Mouse (Mus musculus): ENCODE measurements around the gene Clec4a4. TPM values are rescaled to one million over a fixed set of nuclear protein-coding genes. Genes with fewer than 3 reads are reported as not detected.
"Not testable (repeated sequence)": the region's sequence is repeated elsewhere in the genome, so short reads cannot be mapped to it uniquely, and the experiment has no call there.

Gene Clec4a4
- 0.25 TPM in 1 of 2 replicates, not detected in the other for polyA plus RNA-seq (2014; fragmentation: Nextera tagmentation; extraction: Ambion mirVana)

- no peak within 1 kb of the TSS for H3K4me3 ChIP-seq (ENCODE audit: low read depth, low read length)
- H3K9ac ChIP-seq (ENCODE audit: low read depth, low read length), result no peak within 1 kb of the TSS
- H3K9me3 ChIP-seq (ENCODE audit: control insufficient read depth, low read length), result no peaks in the 10 kb centered on the region
- no peaks in the 10 kb centered on the region for H3K4me1 ChIP-seq (replicated peaks; ENCODE audit: control insufficient read depth, insufficient read depth, low read length)
- H3K36me3 ChIP-seq (ENCODE audit: control insufficient read depth, insufficient read depth, low read length), result no peaks in the 10 kb centered on the region
- H3K4me2 ChIP-seq, result no peak within 1 kb of the TSS
- 80% methylated on average over 6 of the region's 6 CpGs for WGBS
- DNase-seq (ENCODE audit: low spot score) (no peak), ATAC-seq (replicated peaks; ENCODE audit: low FRiP score) (no peak)
- H3K27me3 ChIP-seq (replicated peaks; ENCODE audit: control insufficient read depth, insufficient read depth, low read length), result no peaks in the 10 kb centered on the region
- H3K27ac ChIP-seq (ENCODE audit: low read depth, low read length), result no peak within 1 kb of the TSS
These were observed at the start of gene Clec4a4 for GRCm38 (mm10) chr6:122989876-122990437. TSS of gene Clec4a4 (plus strand) at chr6:122990367.

- Histone ChIP-seq H3K4me3 (ENCODE audit: low read depth, low read length) (no peak overlapping the region), H3K4me1 (replicated peaks; ENCODE audit: control insufficient read depth, insufficient read depth, low read length) (no peaks in the 10 kb centered on the region), H3K4me2 (no peak overlapping the region), H3K9me3 (ENCODE audit: control insufficient read depth, low read length) (no peaks in the 10 kb centered on the region; the same call in 1 of the 2 replicates), H3K36me3 (ENCODE audit: control insufficient read depth, insufficient read depth, low read length) (no peaks in the 10 kb centered on the region), H3K27ac (ENCODE audit: low read depth, low read length) (no peak overlapping the region), H3K9ac (ENCODE audit: low read depth, low read length) (no peak overlapping the region), H3K27me3 (replicated peaks; ENCODE audit: control insufficient read depth, insufficient read depth, low read length) (no peaks in the 10 kb centered on the region)
- 70% methylated on average over 2 of the region's 2 CpGs for WGBS
- no peak for DNase-seq (ENCODE audit: low spot score)
- ATAC-seq (replicated peaks; ENCODE audit: low FRiP score), result no peak
These were observed 43.4 kb upstream of the Clec4a4 start for GRCm38 (mm10) chr6:122946760-122947159.

GRCm38 (mm10) chr6:122952401-122952800 is 37.8 kb upstream of the Clec4a4 start, which contains the start of gene Clec4a3:
TSS of gene Clec4a3 (plus strand) at chr6:122952515.
- H3K4me2 ChIP-seq, result no peak within 1 kb of the TSS
- no peaks in the 10 kb centered on the region for H3K4me1 ChIP-seq (replicated peaks; ENCODE audit: control insufficient read depth, insufficient read depth, low read length)
- no peak within 1 kb of the TSS for H3K27ac ChIP-seq (ENCODE audit: low read depth, low read length)
- DNase-seq (ENCODE audit: low spot score) (no peak), ATAC-seq (replicated peaks; ENCODE audit: low FRiP score) (peak; percentile 20; the same call in 1 of the 2 replicates)
- no peaks in the 10 kb centered on the region; the same call in 1 of the 2 replicates for H3K9me3 ChIP-seq (ENCODE audit: control insufficient read depth, low read length)
- H3K27me3 ChIP-seq (replicated peaks; ENCODE audit: control insufficient read depth, insufficient read depth, low read length), result no peaks in the 10 kb centered on the region
- no peak within 1 kb of the TSS for H3K4me3 ChIP-seq (ENCODE audit: low read depth, low read length)
- no peak within 1 kb of the TSS for H3K9ac ChIP-seq (ENCODE audit: low read depth, low read length)
- 73% methylated on average over 8 of the region's 8 CpGs for WGBS
- H3K36me3 ChIP-seq (ENCODE audit: control insufficient read depth, insufficient read depth, low read length), result no peaks in the 10 kb centered on the region

GRCm38 (mm10) chr6:122964562-122964961 is 25.6 kb upstream of the Clec4a4 start:
- ATAC-seq (replicated peaks; ENCODE audit: low FRiP score), result no peak
- Histone ChIP-seq H3K9me3 (ENCODE audit: control insufficient read depth, low read length) (no peaks in the 10 kb centered on the region; the same call in 1 of the 2 replicates), H3K4me1 (replicated peaks; ENCODE audit: control insufficient read depth, insufficient read depth, low read length) (no peaks in the 10 kb centered on the region), H3K4me2 (no peak overlapping the region), H3K36me3 (ENCODE audit: control insufficient read depth, insufficient read depth, low read length) (no peaks in the 10 kb centered on the region), H3K9ac (ENCODE audit: low read depth, low read length) (no peak overlapping the region), H3K27ac (ENCODE audit: low read depth, low read length) (no peak overlapping the region), H3K4me3 (ENCODE audit: low read depth, low read length) (no peak overlapping the region), H3K27me3 (replicated peaks; ENCODE audit: control insufficient read depth, insufficient read depth, low read length) (no peaks in the 10 kb centered on the region)
- WGBS, result 64% methylated on average over 2 of the region's 2 CpGs
- DNase-seq (ENCODE audit: low spot score), result no peak

GRCm38 (mm10) chr6:122969048-122969447 is 21.1 kb upstream of the Clec4a4 start:
- no peak for ATAC-seq (replicated peaks; ENCODE audit: low FRiP score)
- no peaks in the 10 kb centered on the region for H3K27me3 ChIP-seq (replicated peaks; ENCODE audit: control insufficient read depth, insufficient read depth, low read length)
- no peaks in the 10 kb centered on the region for H3K4me1 ChIP-seq (replicated peaks; ENCODE audit: control insufficient read depth, insufficient read depth, low read length)
- no peak overlapping the region for H3K4me3 ChIP-seq (ENCODE audit: low read depth, low read length)
- no peak for DNase-seq (ENCODE audit: low spot score)
- no peaks in the 10 kb centered on the region; the same call in 1 of the 2 replicates for H3K9me3 ChIP-seq (ENCODE audit: control insufficient read depth, low read length)
- no peaks in the 10 kb centered on the region for H3K36me3 ChIP-seq (ENCODE audit: control insufficient read depth, insufficient read depth, low read length)
- WGBS, result 82% methylated on average over 2 of the region's 2 CpGs
- H3K27ac ChIP-seq (ENCODE audit: low read depth, low read length), result no peak overlapping the region
- no peak overlapping the region for H3K9ac ChIP-seq (ENCODE audit: low read depth, low read length)
- no peak overlapping the region for H3K4me2 ChIP-seq

GRCm38 (mm10) chr6:123004696-123005095 is 14.5 kb downstream of the Clec4a4 start:
- not testable (repeated sequence) for H3K9ac ChIP-seq (ENCODE audit: low read depth, low read length); ATAC-seq (replicated peaks; ENCODE audit: low FRiP score); H3K4me2 ChIP-seq; DNase-seq (ENCODE audit: low spot score); H3K27me3 ChIP-seq (replicated peaks; ENCODE audit: control insufficient read depth, insufficient read depth, low read length); H3K27ac ChIP-seq (ENCODE audit: low read depth, low read length); H3K4me1 ChIP-seq (replicated peaks; ENCODE audit: control insufficient read depth, insufficient read depth, low read length); H3K4me3 ChIP-seq (ENCODE audit: low read depth, low read length); H3K9me3 ChIP-seq (ENCODE audit: control insufficient read depth, low read length); H3K36me3 ChIP-seq (ENCODE audit: control insufficient read depth, insufficient read depth, low read length)
- WGBS, result 58% methylated on average over 2 of the region's 2 CpGs

- 57% methylated on average over 1 of the region's 1 CpGs for whole genome bisulfite sequencing
- Histone ChIP-seq H3K9ac (ENCODE audit: low read depth, low read length) (no peak overlapping the region), H3K4me2 (no peak overlapping the region), H3K36me3 (ENCODE audit: control insufficient read depth, insufficient read depth, low read length) (no peaks in the 10 kb centered on the region), H3K27me3 (replicated peaks; ENCODE audit: control insufficient read depth, insufficient read depth, low read length) (no peaks in the 10 kb centered on the region), H3K27ac (ENCODE audit: low read depth, low read length) (no peak overlapping the region), H3K4me1 (replicated peaks; ENCODE audit: control insufficient read depth, insufficient read depth, low read length) (no peaks in the 10 kb centered on the region), H3K9me3 (ENCODE audit: control insufficient read depth, low read length) (0 out of 2 replicates have a peak, but pooled peaks cover 2% of the 10 kb centered on the region), H3K4me3 (ENCODE audit: low read depth, low read length) (no peak overlapping the region)
- ATAC-seq (replicated peaks; ENCODE audit: low FRiP score) (no peak), DNase-seq (ENCODE audit: low spot score) (no peak)
These were observed 15.4 kb downstream of the Clec4a4 start for GRCm38 (mm10) chr6:123005591-123005990.

- no peaks in the 10 kb centered on the region for H3K9me3 ChIP-seq (ENCODE audit: control insufficient read depth, low read length)
- no peak for ATAC-seq (replicated peaks; ENCODE audit: low FRiP score)
- H3K36me3 ChIP-seq (ENCODE audit: control insufficient read depth, insufficient read depth, low read length), result no peaks in the 10 kb centered on the region
- DNase-seq (ENCODE audit: low spot score), result no peak
- no peaks in the 10 kb centered on the region for H3K27me3 ChIP-seq (replicated peaks; ENCODE audit: control insufficient read depth, insufficient read depth, low read length)
- H3K9ac ChIP-seq (ENCODE audit: low read depth, low read length), result no peak within 1 kb of the TSS
- no peak within 1 kb of the TSS for H3K27ac ChIP-seq (ENCODE audit: low read depth, low read length)
- 72% methylated on average over 2 of the region's 2 CpGs for WGBS
- no peak within 1 kb of the TSS for H3K4me3 ChIP-seq (ENCODE audit: low read depth, low read length)
- H3K4me1 ChIP-seq (replicated peaks; ENCODE audit: control insufficient read depth, insufficient read depth, low read length), result no peaks in the 10 kb centered on the region
- no peak within 1 kb of the TSS for H3K4me2 ChIP-seq
These were observed 59.7 kb downstream of the Clec4a4 start, which contains the start of gene Clec4b1 for GRCm38 (mm10) chr6:123049742-123050372. TSS of gene Clec4b1 (plus strand) at chr6:123049962.
